Mouse (Mus musculus) spleen, adult 2 months (tissue): ENCODE data around the gene Chaf1a. TPM values are rescaled to one million over a fixed set of nuclear protein-coding genes. Genes with fewer than 3 reads are reported as not detected.

Source experiments
- DNase-seq, 2 experiments: peaks; one replicate each; pipeline versions ENCODE4 v3.0.0 to v3.0.0-alpha.2; 2012 to 2021; ENCODE audit warnings: low spot score in 2 of 2, low read depth in 1 of 2
- H3K27ac ChIP-seq: fragments of 200-500 bp; 2 replicates; pipeline ENCODE4 v1.5.1; 2012; ENCODE audit warnings: low read length, inconsistent platforms; ENCODE audit not compliant: insufficient read depth
- H3K27me3 ChIP-seq: fragments of 200-500 bp; 2 replicates; pipeline ENCODE4 v1.6.1; 2012; ENCODE audit warnings: mild to moderate bottlenecking, moderate library complexity, low read length, inconsistent platforms; ENCODE audit not compliant: control insufficient read depth, insufficient read depth
- H3K36me3 ChIP-seq: fragments of 200-500 bp; 2 replicates; pipeline ENCODE4 v1.6.1; 2012; ENCODE audit warnings: mild to moderate bottlenecking, low read length, inconsistent platforms; ENCODE audit not compliant: control insufficient read depth, insufficient read depth
- H3K4me1 ChIP-seq: fragments of 200-500 bp; 2 replicates; pipeline ENCODE4 v1.6.1; 2011; ENCODE audit warnings: inconsistent platforms; ENCODE audit not compliant: control insufficient read depth, insufficient read depth, insufficient read length
- H3K4me3 ChIP-seq: fragments of 200-500 bp; 2 replicates; pipeline ENCODE4 v1.5.1; 2011; ENCODE audit warnings: mild to moderate bottlenecking, inconsistent platforms; ENCODE audit not compliant: insufficient read depth, insufficient read length; ENCODE audit errors: extremely low read depth
- CTCF ChIP-seq: fragments of 200-500 bp; IDR thresholded peaks from 2 replicates; pipeline ENCODE4 v1.5.1; 2011; ENCODE audit warnings: mild to moderate bottlenecking, inconsistent platforms; ENCODE audit not compliant: insufficient read depth, insufficient read length, insufficient replicate concordance; ENCODE audit errors: extremely low read depth
- POLR2A ChIP-seq: fragments of 200-500 bp; IDR thresholded peaks from 2 replicates; pipeline ENCODE4 v1.6.1; 2011; ENCODE audit warnings: low read depth, low read length, inconsistent platforms
- WGBS: fragments of 180-500 bp; shearing (Covaris S2); methylation state at CpG from one replicate; pipeline ENCODE4 v1.1.7; 2018; 5-methylcytosine and 5-hydroxymethylcytosine counted together
- polyA plus RNA-seq: library from polyadenylated mRNA; depleted of rRNA; stranded (reverse); fragments of >200 nt; gene quantifications from 2 replicates; pipeline ENCODE4 v1.2.3, GENCODE M21; 2012

The Chaf1a gene
- polyA plus RNA-seq, 1 experiment: 2.8 TPM

DNA sequence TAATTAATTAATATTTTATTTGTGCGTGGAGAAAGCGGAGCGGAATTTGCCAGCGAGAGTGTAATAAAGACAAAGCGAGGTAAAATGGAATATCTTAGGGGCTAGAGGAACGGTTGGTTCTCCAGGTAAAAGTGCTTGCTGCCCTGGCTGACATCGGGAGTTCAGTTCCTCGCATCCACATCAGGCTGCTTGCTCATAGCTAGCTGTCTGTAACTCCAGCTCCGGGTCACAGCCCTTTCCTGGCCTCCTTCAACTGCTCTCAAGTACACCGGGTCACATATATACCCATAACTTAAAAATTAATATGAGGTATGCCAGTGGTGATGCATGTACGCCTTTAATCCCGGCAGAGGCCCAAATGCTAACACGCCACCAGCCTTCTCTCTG lies 3.3 kb upstream of the Chaf1a start:
- 35% methylated on average over 13 of the region's 13 CpGs for WGBS
- no peaks in the 10 kb centered on the region for H3K27me3 ChIP-seq
- no peak for DNase-seq
- no peak overlapping the region for H3K27ac ChIP-seq
- no peaks in the 10 kb centered on the region for H3K36me3 ChIP-seq
- peaks cover 22% of the 10 kb centered on the region; the same call in 1 of the 2 replicates for H3K4me1 ChIP-seq
- no peak for TF ChIP-seq POLR2A
- TF ChIP-seq CTCF: no peak
- H3K4me3 ChIP-seq: peak overlapping the region; percentile 46

DNA sequence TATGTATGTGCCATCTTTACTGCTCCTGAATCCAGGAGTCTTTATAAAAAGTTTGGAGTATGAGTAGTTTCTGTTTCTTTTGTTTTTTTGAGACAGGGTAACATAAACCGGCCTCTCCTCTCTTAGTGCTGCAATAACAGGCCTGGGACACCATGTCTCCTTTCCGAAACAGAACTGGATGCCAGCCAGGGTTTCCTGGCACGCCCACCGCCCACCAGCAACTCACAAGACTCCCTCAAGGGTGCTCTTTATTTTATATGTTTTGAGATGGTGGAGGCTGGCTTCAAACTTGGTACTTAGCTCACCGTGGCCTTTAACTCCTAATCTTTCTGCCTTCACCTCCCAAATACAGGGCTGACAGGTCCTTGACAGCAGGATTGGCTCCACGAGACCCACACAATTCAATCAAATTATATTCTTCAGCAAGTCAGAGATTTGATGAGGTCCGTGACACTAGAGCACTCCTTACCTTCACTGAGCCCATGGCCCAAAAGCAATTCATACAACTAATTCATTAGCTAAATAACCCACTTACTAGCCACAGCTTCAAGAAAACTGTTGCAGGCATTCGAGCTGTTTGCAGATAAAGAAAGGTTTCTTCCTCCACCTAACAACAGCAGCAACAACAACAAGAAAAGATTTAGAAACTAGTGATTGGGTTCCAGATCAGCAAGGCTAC lies 1.5 kb upstream of the Chaf1a start:
- TF ChIP-seq CTCF (no peak), POLR2A (no peak)
- peaks cover 9% of the 10 kb centered on the region; the same call in 1 of the 2 replicates for H3K4me1 ChIP-seq
- H3K27me3 ChIP-seq: no peaks in the 10 kb centered on the region
- no peak overlapping the region for H3K4me3 ChIP-seq
- 76% methylated on average over 8 of the region's 8 CpGs for WGBS
- no peaks in the 10 kb centered on the region for H3K36me3 ChIP-seq
- no peak for DNase-seq
- no peak overlapping the region for H3K27ac ChIP-seq

GRCm38 (mm10) chr17:56039345-56039744 lies 894 bp upstream of the Chaf1a start:
- WGBS: 79% methylated on average over 4 of the region's 4 CpGs
- Histone ChIP-seq H3K27ac (no peak overlapping the region), H3K4me3 (no peak overlapping the region), H3K4me1 (peaks cover 7% of the 10 kb centered on the region; the same call in 1 of the 2 replicates), H3K27me3 (no peaks in the 10 kb centered on the region), H3K36me3 (no peaks in the 10 kb centered on the region)
- TF ChIP-seq POLR2A (no peak), CTCF (no peak)
- no peak for DNase-seq

DNA sequence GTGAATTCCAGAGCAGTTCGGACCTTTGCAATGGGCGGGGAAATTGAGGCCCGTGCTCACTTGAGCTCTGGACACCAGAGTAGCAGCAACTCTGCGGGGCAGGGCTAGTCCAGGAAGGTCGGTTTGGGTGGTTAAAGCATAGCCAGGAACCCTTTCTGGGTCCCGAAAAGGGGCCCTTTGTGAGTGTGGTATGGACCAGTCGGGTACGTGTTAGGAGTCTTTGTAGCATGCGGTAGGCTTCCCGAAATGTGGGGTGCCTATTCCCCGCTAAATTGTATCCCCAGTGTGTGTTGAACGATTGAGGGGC lies 571 bp downstream of the Chaf1a start:
- WGBS: 2% methylated on average over 12 of the region's 12 CpGs
- Histone ChIP-seq H3K27me3 (no peaks in the 10 kb centered on the region), H3K4me1 (0 out of 2 replicates have a peak, but pooled peaks cover 2% of the 10 kb centered on the region), H3K36me3 (no peaks in the 10 kb centered on the region), H3K4me3 (peak overlapping the region; percentile 61; the same call in 1 of the 2 replicates), H3K27ac (no peak overlapping the region)
- TF ChIP-seq CTCF (no peak), POLR2A (no peak)
- DNase-seq: no peak

- no peak for DNase-seq
- Histone ChIP-seq H3K4me1 (no peaks in the 10 kb centered on the region), H3K27me3 (no peaks in the 10 kb centered on the region), H3K27ac (no peak overlapping the region), H3K4me3 (no peak overlapping the region), H3K36me3 (peaks cover 2% of the 10 kb centered on the region; the same call in 1 of the 2 replicates)
- 91% methylated on average over 5 of the region's 5 CpGs for WGBS
- TF ChIP-seq POLR2A (no peak), CTCF (no peak)
Observed at GRCm38 (mm10) chr17:56051369-56051768, 11.1 kb downstream of the Chaf1a start.

DNA sequence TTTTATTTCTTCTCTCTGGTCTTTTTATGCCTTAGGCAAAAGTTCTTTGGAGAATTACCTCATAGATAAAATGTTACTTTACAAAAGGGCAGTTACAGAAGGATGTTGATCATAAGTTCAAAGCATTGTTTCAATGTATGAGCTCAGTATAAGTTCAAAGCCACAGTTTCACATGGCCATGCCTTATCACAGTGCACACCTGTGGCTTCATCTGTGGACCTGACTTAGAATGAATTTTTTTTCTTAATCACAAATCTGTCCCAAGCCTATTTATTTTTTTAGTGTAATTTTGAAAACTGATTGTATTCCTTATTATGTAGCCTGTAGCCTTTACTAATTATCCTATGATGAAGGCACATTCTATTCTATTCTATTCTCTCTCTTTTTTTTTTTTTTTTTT lies 14.7 kb downstream of the Chaf1a start:
- DNase-seq: no peak
- no peak for TF ChIP-seq CTCF
- TF ChIP-seq POLR2A: no peak
- peaks cover 5% of the 10 kb centered on the region for H3K36me3 ChIP-seq

DNA sequence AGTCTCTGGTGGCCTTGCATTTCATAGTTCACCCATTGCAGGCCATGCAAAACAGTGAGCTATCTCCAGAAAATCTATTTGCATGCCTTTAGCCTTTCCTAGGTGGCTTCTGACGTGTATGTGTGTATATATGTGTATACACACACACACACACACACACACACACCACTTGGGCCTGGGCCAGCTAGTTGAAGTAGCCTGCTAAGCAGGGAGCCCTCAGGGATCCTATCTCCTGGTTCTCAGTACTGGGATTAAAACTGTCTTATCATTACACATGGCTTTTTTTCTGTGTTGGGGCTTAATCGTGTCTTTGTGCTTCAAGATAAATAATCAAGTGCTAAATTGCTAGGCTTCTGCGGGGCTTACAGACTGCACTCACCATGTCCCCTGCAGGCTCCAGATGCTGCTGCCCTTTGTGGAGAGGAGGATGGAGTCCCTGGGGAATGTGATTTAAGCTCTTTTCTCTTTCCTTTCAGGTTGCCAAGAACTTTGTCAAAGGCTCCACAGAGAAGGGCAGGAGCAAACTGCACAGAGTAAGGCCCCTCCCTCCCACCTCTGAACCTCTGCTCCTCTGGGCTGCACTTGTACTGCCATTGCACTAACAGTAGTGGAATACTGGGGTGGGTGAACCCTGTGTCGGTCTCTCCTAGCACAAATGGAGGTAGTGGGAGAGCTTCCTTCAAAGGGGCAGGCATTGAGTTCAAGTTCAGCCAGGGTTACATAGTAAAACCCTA lies 15.9 kb downstream of the Chaf1a start:
- H3K36me3 ChIP-seq: peaks cover 7% of the 10 kb centered on the region
- no peaks in the 10 kb centered on the region for H3K4me1 ChIP-seq
- TF ChIP-seq POLR2A (no peak), CTCF (no peak)
- no peak overlapping the region for H3K4me3 ChIP-seq
- no peak overlapping the region for H3K27ac ChIP-seq
- H3K27me3 ChIP-seq: no peaks in the 10 kb centered on the region
- WGBS: 77% methylated on average over 4 of the region's 4 CpGs
- no peak for DNase-seq

More for the DNA sequence above, 14.7 kb downstream of the Chaf1a start:
- Histone ChIP-seq H3K27me3 (no peaks in the 10 kb centered on the region), H3K4me1 (no peaks in the 10 kb centered on the region), H3K4me3 (no peak overlapping the region), H3K27ac (no peak overlapping the region)
